Mouse (Mus musculus) adrenal gland, postnatal 10 days (tissue): ENCODE measurements around the gene Hspa4. TPM values are rescaled to one million over a fixed set of nuclear protein-coding genes. Genes with fewer than 3 reads are reported as not detected.
"Not testable (repeated sequence)": the region's sequence is repeated elsewhere in the genome, so short reads cannot be mapped to it uniquely, and the experiment has no call there.

Source experiments
- DNase-seq: peaks from one replicate; pipeline ENCODE4 v3.0.0; 2021; ENCODE audit warnings: mixed read lengths
- total RNA-seq, 2 experiments: library from RNA; stranded (reverse); gene quantifications; 2 replicates each; pipeline ENCODE4 v1.2.3; 2021

The Hspa4 gene
- total RNA-seq, 2 experiments from 2014 or later, result 146 to 151 TPM

DNA sequence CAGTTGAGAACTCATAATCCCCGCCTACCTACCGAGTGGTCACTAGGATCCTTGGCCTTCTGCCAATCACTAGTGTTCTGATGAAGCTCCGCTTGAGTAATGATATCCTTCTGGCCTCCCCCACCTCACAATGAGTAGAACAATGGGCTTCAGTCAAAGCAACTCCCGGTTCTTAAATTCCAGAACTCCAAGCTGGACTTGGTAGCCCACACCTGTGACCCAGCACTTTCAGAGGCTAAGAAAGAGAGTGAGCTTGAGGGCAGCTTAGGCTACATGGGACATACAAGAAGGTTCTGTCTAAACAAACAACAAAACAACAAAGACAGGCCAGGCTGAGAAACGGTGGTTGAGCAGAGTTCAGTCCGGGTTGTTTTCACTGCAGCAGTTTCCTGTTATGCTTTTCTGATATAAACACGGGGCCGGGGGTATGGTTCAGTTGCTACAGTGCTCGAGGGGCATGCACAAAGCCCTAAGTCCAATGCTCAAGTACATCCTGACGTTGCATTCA, 7.4 kb upstream of the Hspa4 start:
- DNase-seq, result peak; percentile 46

DNA sequence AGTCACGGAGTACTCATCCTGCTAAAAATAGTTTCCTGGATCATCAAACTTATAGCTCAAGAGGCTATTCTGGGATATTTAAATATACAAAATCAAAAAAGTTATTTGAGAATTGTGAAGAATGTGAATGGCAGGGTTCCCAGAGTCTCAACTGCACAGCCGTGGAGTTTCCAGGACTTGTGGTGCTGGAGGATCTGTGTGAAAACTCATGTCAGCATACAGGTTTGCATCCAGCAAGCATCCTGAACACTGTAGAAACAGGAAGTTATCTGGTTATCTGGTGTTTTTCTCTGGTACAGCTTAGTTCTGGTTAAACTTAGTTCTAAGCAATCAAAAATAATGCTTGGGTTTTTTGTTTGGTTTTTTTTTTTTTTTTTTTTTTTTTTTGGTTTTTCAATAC, 6.7 kb upstream of the Hspa4 start:
- DNase-seq, result no peak

DNA sequence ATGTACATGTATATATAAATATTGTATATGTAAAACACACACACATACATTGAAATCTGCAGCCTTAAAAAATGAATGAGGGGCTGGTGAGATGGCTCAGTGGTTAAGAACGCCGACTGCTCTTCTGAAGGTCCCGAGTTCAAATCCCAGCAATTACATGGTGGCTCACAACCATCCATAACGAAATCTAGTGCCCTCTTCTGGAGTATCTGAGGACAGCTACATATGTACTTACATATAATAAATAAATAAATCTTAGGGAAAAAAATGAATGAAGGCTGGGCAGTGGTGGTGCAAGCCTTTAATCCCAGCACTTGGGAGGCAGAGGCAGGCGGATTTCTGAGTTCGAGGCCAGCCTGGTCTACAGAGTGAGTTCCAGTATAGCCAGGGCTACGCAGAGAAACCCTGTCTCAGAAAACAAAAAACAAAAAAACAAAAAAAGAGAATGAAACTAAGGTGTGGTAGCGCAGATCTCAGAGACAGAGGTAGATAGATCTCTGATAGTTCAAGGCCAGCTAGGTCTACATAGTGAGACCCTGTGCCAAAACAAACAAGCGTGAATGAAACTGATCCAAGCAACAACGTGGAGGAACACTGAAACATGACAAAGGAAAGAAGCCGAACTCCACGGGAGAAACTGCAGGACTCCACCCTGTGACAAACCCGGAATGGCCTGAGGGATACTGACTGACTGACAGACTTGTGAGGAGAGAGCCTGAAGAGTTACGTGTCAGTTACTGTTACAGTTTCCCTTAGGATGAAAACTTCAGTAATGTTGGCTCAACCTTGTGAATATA, 4.0 kb upstream of the Hspa4 start:
- no peak for DNase-seq

DNA sequence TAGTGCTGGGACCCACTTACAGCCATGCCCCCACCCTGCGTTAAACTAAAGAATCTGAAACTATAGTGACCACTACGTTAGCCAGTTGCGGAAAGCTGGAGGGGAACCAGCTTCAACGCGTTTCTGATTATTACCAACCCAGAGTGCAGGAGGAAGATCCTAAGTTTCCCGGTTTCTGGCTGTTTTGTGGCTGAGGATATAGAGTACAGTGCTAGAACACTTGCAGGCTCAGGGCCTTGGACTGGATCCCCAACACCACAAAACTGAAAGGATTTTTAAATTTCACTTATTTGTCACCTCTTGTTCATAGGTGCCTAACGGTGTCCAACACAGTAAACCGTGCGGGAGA, 884 bp upstream of the Hspa4 start:
- DNase-seq, result no peak

DNA sequence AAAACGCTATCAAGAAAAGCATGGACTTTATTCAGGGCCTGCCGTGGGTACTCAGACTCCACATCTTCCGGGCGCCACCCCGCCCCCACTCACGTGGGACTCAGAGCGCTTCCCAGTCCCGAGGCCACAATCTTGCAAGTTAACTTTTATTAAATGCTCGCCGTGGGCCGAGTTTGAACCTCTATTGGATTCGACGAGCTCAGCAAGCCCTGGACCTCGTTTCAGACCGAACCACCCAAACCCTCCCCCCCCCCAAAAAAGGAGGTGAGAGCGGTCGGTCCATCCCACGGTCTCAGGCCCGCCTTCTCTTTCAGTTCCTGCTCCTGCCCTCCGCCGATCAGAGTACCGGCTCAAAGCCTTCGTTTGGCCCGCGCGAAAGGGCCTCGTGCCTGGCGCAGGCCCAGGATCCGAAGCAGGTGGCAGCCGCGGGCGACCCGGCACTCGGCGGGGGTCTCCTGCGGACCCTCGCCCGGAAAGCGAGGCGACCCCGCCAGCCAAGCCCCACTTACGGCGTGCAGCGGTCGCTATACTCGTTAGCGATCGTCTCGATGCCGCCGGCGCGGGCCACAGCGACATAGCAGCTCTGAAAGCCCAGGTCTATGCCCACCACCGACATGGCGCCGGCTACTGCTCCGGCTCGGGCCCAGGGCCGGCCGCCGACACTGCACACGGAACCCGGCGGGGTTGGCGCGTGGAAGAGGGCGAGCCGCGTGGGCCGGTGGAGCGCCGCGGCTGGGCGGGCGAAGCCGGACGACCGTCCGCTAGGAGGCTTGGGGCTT, 517 bp downstream of the Hspa4 start:
- DNase-seq, result peak; percentile 84

DNA sequence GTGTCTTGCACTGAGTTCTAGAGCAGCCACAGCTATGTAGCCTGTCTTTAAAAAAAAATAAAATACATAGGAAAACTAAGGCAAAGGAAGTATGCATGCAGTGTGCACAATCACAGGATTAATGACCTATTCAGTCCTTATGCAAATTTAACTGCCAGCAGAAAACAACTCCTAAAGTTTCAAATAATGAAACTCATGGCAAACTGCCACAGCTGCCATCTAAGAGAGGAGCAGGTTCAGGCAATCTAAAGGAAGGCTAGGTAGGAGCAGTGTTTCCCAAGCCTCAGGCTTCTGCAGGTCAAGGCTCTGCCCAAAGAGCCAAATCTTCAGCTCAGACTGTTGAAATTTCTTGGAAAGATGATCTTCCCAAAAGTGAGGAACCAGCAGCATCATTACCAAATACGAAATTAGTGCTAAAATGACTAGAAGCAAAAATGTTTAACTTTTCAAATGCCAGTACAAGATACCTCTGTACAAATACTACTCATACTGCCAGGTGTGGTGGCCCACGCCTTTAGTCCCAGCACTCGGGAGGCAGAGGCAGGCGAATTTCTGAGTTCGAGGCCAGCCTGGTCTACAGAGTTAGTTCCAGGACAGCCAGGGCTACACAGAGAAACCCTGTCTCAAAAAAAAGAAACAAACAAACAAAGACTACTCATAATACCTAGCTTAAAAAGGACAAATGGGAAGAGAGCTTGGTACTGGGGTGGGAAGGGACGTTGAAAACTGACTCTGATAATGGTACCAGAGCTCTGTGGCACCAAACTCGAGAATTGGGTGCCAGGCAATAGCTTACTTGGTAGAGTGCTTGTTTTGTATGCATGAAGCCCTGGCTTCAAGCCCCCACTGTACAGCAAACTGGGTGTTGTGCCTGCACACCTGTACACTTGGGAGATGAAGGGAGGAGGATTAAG, 2.1 kb downstream of the Hspa4 start:
- no peak for DNase-seq

DNA sequence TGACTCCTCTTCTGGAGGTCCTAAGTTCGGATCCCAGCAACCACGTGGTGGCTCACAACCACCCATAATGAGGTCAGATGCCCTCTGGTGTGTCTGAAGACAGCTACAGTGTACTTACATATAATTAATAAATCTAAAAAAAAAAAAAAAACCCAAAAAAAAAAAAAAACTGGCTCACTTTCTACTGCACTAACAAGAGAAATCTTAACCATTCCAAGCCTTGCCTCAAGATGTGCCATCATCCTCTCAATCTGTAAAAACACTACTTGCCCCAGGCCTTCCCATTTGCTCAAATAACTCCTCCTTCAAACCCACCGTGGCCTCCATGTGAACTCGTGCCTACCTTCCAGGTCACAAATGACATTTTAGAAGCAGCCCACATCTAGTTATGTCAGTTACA, 3.4 kb downstream of the Hspa4 start:
- DNase-seq, result no peak

DNA sequence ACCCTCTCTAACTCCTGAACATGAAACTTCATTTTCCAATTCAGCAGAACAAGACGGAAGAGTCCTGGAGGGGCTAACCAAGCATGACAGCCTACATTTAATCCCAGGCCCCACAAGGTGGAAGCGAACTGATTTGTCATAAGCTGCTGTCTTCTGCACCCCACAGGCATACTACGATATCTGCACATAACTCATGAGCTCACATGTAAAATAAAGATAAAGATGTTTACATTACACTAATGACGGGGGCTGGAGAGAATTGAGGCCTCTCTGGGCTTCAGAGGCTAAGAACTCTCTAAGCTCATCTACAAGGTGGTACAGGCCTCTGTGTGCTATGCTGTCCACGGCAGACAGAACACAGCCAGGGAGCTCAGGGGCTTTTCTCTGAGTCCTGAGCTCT, 5.8 kb downstream of the Hspa4 start:
- DNase-seq, result no peak

DNA sequence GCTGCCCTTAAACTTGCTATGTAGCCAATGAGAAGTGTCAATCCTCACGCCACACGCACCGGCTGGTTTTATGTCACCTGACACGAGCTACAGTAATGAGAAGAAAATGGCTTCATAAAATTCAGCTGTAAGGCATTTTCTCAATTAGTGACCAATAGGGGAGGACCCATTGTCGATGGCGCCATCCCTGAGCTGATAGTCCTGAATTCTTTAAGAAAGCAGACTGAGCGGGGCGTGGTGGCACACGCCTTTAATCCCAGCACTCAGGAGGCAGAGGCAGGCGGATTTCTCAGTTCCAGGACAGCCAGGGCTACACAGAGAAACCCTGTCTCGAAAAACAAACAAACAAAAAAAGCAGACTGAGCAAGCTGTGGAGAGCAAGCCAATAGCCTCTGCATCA, 9.4 kb downstream of the Hspa4 start:
- DNase-seq, result no peak

DNA sequence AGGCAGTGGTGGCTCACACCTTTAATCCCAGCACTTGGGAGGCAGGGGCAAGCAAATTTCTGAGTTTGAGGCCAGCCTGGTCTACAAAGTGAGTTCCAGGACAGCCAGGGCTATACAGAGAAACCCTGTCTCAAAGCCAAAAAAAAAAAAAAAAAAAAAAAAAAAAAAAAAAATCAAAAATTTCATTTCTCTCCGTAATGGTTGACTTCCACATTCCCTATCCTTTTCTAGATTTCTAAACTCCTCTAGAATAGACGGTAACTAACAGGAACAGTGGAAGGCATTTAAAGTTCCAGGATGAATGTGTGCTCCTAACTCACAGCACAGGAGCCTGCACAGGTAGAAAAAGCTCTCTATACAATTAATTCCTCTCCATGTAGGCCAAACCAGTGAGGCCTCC, 10.1 kb downstream of the Hspa4 start:
- DNase-seq, result not testable (repeated sequence)

DNA sequence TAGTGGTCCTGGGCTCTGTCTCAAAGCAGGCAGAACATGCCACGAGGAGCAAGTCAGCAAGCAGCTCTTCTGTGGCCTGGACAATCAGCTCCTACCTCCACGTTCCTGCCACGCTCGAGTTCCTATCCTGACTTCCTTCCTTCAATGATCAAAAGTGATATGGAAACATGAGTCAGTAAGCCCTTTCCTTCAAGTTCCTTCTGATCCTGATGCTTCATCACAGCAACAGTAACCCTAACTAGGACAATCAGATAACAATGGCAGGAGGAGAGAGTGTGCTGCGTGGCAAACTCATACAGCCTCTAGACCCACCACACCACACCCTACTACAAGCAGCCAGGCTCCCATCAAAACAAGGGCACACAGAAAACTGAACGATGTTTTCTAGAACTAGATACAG, 14.4 kb downstream of the Hspa4 start:
- DNase-seq, result no peak

DNA sequence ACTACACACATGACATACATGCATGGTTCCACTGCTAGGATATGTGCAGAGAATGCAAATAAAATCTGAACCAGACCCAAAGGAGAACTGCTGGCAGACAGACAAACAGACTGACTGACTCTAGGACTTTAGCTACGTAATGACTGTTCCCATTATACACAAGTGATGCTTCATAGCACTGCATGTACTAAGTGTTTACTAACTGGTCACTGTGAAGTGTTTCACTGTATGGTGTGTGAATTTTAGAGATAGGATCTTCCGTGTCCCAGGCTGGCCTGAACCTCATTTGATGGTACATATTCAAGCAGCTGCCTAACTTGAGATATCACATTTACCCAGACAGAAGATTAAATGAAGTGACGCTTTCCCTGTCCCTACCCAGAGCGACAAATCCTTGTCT, 21.8 kb downstream of the Hspa4 start:
- DNase-seq, result no peak

DNA sequence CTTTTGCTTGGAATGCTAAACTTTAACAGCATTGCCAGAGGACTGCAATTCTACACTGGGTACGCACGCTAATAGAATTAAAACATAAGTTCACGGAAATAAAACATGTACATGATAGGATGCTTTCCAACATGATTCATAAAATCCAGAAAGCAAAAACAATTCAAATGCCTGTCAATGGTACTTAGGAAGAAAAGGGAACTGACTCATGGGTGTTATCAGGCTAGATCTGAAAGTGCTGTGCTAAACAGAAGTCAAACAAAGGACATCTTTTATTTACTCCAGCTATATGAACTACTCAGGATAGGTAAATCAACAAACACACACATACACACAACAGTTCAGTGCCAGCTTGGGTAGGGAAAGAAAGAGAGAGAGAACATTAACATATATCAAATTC, 24.9 kb downstream of the Hspa4 start:
- DNase-seq, result no peak

DNA sequence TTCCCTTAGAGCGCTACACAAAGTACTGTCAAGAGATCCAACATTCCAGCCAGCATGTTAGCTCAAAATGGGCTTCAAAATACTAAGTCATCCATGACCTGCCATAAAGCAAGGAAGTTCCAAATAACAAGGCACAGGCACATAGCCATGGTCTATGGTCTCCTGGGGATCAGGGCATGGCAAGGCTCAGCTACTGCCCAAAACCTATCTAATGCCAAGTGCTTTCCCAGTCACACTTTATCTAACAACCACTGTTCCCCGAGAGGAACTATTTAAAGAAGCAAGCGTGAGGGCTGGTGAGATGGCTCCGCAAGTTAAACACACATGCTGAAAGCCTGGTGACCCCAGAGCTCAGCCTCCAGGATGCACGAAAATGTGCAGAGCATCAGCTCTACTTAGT, 26.9 kb downstream of the Hspa4 start:
- DNase-seq, result peak; percentile 63

DNA sequence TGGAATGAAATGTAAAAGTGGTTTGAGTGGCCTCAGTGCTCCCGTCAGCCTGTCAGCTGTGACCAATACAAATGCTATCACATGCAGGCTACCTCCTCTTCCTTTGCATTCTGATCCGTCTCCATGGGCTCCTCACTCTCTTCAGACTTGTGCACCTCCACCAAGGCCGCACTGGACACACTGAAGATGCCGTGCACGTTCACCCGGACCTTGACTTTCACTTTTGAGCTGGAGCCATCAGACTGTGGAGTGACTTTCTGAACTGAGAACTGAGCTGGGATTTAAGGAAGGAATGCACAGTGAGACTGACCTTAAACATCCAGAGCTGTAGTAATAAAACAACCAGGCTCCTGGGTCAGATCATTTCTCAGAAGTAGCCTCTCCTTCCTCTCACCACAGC, 30.7 kb downstream of the Hspa4 start:
- peak; percentile 35 for DNase-seq

DNA sequence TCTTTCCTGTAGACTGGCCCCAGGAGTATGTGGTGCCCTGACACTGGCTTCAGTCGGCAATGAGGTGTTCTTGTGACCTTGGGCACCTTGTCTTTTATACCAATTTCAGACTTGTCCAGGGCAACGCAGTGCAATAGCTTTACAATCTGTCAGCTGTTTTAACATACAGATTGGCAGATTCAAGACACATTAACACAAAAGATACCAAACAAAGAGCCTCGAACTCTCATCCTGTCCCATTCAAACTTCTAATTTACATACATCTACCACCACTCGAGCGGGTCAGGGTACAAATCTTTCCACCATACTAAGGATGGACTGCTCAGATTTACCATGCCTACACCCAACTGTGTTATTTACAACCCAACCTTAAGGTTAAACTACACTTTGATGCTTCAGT, 39.7 kb downstream of the Hspa4 start:
- DNase-seq, result no peak

DNA sequence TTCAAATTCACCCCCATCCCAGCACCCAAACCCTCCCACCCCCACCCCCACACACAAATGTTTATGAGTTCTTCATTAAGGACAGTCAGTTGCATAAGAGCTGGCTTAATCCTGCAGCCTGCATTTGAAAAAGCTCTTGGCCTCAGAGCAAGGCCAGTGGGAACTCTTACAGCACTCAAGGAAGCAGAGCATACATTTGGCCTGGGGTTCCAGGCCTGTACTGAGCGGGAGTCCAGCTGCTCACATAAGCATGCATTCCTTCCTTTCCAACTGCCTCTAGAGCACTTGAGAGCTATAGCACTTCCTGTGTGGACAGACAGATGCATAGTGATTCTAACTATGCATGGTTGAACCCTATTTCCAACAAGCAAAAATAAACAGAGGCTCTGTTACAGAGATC, 40.2 kb downstream of the Hspa4 start:
- DNase-seq, result peak; percentile 23

DNA sequence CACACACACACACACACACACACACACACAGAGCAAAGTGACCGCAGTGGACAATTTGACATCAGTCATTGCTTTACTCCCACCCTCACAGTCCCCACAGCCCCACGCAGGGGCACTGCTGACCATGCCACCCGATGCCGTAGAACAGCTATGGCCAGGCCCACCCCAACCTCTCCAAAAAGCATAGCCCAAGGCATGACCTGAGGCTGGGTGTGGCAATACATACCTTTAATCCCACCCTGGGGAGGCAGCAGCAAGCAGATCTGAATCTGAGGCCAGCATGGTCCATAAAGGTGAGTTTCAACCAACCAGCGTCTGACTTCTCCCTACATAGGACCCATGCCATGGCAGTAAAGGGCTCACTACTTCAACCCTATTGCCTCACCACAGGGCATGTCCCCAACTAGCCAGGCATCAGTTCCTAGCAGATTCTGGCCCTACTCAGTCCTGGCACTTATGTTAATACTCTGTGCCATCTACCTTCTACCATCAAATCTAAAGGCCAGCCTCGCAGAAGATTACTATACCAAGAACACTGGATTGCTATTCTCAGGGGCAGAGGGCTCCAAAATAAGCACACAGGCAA, 41.1 kb downstream of the Hspa4 start:
- no peak for DNase-seq

DNA sequence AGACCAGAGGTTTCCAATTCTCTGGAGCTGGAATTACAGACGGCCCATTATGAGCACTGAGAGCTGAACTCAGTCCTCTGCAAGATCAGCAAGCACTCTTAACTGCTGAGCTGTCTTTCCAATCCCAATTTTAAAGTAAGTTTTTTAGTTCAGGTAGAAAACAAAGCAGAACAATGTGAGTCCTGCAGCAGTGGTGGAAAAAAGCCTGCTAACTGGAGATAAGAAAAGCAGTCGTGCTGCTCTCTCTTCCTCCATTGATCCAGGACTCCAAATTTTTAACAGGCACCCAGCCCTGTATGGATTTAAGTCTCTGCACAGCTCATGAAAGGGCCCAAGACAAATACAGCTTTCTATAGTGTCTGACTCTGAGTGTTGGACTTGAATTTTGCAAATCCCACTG, 43.3 kb downstream of the Hspa4 start:
- DNase-seq, result no peak

DNA sequence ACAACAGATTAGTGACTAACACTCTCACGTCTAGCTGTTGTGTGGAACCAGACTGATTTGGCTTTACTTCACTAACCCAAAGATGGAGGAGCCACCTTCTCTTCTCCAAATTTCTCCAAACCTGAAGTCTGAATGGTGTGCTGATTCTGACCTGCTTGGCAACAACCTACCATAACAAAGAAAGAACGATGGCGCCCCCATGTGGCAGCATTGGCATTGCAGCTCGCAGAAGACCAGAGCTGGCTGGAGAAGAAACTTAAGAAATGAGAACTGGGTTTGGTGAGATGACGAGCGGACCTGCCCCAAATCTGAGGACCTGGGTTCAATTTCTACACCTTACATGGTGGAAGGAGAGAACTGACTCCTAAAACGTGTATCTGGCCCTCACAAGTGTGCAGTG, 45.3 kb downstream of the Hspa4 start:
- DNase-seq, result peak; percentile 90

DNA sequence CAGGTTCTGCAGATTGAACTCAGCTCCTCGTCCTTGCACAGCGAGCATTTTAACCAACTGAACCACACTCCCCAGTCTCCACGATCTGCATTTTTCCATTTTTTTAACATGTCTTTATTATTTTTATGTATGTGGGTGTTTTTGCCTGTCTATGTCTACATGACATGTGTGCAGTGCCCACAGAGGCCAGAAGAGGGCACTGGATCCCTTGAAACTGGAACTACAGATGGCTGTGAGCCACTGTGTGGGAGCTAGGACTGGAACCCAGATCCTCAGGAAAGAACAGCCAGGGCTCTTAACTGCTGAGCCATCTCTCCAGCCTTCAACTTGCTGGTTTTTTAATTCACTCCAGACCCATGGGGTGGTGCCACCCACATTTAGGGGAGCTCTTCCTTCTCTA, 45.8 kb downstream of the Hspa4 start:
- peak; percentile 31 for DNase-seq
